Mouse (Mus musculus): ENCODE data around the gene Gm2696.

Gm2696 gene

DNA sequence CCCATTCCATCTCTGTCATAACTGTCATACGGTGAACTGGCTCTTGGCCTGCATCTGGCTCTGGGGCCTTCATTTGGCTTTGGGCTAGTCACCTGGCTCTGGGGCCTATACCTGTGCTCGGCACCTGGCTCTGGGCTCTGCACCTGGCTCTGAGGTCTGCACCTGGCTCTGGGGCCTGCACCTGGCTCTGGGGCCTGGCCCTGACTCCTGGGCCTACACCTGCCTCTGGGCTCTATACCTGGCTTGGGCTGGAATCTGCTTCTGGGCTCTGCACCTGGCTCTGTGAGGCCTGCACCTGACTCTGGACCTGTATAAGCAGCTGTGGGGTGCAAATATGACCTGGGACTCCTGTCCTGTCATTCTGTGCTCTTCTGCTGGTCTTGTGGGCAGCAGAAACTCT, 33.1 kb downstream of the Gm2696 start:
- DNase-seq (ENCODE audit: low read depth) = no peak

DNA sequence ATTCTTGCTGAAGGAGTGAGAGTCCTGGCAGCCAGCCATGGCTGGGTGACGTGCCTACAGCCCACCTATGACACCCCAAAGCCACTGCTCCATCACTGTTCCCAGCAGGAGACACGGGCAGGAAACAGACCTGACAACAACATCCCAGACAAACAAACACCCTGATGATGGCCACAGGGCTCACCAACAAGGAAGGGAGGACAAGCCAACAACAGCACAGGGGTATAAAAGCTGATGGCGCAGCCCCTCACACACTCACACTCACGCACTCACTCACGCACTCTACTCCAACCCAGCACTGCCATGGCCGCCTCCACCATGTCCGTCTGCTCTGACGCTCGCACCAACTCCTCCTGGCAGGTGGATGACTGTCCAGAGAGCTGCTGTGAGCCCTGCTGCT, 38.1 kb downstream of the Gm2696 start, which contains the start of gene Gm10318:
Gm10318 (plus strand) TSS at position 301 of the 400 bp plus-strand sequence.
- DNase-seq (ENCODE audit: low read depth) = no peak

DNA sequence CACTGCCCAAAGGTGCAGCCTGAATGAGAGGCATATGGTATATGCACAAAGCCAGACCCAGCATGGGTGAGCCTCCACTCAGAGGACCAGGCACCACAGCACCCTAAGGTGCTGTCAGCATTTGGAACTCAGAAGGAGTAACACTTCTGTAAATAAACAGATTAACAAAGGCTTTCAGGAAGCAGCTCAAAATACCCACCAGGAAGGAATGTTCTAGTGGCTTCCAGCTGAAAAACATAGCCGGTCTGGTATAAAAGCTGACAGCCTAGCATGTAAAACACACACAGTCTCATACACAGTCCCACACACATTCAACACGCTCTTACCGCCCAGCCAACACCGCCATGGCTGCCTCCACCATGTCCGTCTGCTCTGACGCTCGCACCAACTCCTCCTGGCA, 47.2 kb downstream of the Gm2696 start, which contains the start of gene Gm3285:
Gm3285 (plus strand) TSS at position 301 of the 400 bp plus-strand sequence.
- no peak for DNase-seq (ENCODE audit: low read depth)

DNA sequence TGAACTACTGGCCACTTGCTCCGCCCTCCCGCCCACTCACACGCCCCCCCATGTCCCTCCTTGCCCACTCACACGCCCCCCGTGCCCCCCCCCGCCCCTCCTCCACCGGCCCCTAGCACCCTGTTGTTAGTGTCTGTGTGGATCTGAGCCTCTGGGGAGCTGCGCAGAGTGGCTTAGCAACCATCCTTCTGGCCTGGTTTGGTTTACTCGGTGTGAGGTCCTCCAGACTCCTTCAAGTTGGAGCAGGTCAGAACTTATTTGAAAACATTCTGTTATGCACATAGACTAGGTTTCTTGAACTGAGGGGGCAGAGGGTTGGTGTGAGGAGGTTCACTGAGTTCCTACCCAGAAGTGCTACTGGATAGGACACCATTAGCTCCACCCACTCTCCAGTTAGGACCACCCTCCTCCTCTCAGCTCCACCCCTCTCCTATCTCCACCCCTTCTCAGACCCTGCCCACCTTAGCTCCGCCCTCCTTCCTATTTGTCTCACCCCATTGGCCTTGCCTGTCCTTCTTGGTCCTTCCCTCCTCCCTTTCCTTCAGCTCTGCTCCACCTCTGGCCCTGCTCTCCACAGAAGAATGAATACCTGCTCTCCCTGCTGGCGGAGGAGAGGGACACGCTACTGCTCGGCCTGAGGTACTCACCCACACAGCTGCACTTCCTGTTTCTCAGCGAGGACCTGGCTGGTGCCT, 49.7 kb downstream of the Gm2696 start:
- DNase-seq (ENCODE audit: low read depth) = peak; percentile 59

GRCm38 (mm10) chr10:77864762-77865143, 50.3 kb downstream of the Gm2696 start:
- peak; percentile 6 for DNase-seq (ENCODE audit: low read depth)

DNA sequence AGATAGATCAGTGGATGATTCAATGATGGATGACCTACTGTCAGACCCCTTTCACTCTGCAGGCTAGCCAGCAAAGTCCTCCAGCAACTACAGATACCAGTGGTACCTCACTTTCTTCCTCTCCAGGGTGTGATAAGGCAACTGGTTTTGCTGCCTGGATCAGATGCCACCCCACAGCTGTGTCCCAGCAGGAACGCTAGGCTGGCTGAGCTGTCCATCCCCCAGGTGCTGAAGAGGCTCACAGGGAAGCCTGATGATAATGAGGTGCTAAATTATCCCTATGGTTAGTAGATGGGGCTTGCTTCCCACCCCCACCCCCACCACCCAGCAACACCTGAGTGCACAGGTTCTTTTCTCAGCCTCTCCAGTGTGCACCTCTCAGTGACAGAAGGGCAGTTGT, 53.1 kb downstream of the Gm2696 start:
- no peak for DNase-seq (ENCODE audit: low read depth)

- DNase-seq (ENCODE audit: low read depth) = no peak
These were observed 55.2 kb downstream of the Gm2696 start for GRCm38 (mm10) chr10:77869651-77870050.

GRCm38 (mm10) chr10:77878985-77879384, 64.5 kb downstream of the Gm2696 start:
- no peak for DNase-seq (ENCODE audit: low read depth)

DNA sequence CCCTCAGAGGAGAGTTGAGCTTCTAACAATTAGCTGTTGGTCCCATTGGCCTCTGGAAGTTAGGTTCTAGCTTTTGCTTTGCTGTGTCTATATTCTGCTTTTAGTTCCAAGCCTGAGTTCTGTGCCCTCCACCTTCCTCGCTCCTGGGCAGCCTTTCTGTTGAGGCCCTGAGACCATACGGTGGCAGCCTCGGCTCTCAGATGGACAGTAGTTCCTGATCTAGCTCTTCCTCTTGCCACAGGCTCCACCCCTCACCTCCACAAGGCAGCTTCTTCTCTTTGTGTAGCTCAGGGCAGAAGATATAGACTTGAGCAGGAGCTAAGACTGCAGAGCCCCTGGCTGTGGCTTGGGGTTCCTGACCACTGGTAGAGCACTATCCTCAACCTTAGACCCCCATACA, 65.8 kb downstream of the Gm2696 start:
- no peak for DNase-seq (ENCODE audit: low read depth)

GRCm38 (mm10) chr10:77882553-77882952, 68.1 kb downstream of the Gm2696 start:
- no peak for DNase-seq (ENCODE audit: low read depth)
